Mouse (Mus musculus) left cerebral cortex, adult 8-10 months (tissue): ENCODE measurements around the gene Xlr5b. TPM values are rescaled to one million over a fixed set of nuclear protein-coding genes. Genes with fewer than 3 reads are reported as not detected.
"Not testable (repeated sequence)": the region's sequence is repeated elsewhere in the genome, so short reads cannot be mapped to it uniquely, and the experiment has no call there.

Source experiments
- DNase-seq, 2 experiments: peaks; one replicate each; pipeline ENCODE4 v3.0.0; 2022; ENCODE audit warnings: low spot score in 2 of 2
- total RNA-seq, 4 experiments: library from RNA; stranded (reverse); gene quantifications; 2 replicates each; pipeline ENCODE4 v1.2.4; 2022

Gene Xlr5b
- total RNA-seq, result not detected

DNA sequence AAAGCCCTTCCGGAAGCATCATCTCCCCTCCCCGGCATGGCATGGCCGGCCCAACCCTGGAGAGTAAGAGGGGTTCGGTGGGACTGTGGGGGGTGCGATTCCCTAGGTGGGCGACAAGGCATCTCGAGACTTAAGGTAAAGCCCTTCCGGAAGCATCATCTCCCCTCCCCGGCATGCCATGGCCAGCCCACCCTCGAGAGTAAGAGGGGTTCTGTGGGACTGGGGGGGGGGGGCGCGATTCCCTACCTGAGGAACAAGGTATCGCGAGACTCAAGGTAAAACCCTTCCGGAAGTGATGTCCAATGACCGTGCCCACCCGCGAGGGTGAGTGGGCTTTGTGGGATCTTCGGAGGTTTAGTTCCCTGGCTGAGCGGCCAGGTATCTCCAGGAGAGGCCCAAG lies at the start of gene Xlr5b:
Gene Xlr5b (plus strand): TSS at position 301 of the 400 bp plus-strand sequence.
- DNase-seq, result not testable (repeated sequence)

DNA sequence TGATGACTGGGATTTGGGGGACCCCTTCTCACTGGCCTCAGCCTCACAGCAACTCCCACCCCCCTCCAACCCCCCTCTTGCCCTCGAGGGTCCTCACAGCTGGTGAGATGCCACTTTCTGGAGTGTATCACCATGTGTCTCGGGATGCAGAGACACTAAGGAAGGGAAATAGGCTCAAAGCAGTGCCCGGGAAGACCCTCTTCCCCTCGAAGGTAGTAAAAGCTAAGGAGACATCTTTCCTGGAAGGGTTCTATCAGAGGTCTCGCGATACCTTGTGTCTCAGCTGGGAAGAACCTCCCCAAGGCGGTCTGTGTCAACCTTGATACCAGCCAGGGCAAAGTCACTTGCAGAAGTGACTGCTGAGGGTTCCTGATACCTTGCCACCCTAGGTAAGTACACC lies 31.8 kb upstream of the Xlr5b start, which contains the start of gene Gm14685:
Gene Gm14685 (plus strand): TSS at position 301 of the 400 bp plus-strand sequence.
- not testable (repeated sequence) for DNase-seq

DNA sequence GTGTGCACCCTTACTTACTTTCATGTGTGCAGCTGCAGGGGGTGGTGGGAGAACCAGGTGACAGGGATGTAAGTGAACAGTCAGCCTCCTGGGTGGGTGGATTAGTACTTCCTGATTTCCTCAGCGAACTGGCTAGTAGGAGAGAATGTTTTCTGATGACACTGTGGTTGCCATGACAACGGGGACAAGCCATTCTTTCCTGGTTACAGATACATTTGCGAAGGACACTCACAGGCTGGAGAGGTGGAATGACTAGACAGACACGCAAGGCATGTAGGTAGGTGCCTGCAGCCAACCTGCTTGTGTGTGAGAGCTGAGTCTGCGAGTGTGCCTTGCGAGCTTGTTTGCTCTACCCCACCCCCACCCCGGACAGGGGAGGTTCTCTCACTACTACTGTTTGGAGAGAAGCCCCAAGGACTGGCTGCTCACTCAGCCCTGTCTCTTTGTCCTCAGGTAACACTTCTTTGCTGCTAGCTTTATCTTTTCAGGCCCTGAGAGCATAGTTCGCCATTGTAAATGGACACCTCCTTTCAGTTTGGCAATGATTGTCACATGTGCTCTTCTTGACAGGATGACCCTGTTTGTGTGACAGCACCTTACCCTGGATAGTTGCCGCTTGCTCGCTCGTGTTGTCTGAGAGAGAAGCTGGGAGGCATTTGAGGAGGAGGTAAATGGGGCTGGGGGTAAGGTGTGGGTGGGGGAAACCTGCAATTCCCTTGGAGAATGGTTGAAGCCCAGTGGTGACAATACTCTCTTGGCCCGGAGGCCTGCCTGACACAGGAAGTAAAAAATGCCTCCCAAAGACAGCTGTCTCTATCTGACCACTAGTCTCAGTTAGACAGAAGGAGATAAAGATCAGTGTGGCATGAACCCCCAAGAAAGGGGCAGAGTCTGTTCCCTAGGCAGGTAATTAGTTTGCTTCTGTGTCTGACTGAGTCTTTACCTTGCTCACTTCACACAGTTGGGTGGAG lies 25.5 kb upstream of the Xlr5b start:
- not testable (repeated sequence) for DNase-seq

DNA sequence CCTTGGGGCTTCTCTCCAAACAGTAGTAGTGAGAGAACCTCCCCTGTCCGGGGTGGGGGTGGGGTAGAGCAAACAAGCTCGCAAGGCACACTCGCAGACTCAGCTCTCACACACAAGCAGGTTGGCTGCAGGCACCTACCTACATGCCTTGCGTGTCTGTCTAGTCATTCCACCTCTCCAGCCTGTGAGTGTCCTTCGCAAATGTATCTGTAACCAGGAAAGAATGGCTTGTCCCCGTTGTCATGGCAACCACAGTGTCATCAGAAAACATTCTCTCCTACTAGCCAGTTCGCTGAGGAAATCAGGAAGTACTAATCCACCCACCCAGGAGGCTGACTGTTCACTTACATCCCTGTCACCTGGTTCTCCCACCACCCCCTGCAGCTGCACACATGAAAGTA lies 5.4 kb upstream of the Xlr5b start:
- DNase-seq, result not testable (repeated sequence)

DNA sequence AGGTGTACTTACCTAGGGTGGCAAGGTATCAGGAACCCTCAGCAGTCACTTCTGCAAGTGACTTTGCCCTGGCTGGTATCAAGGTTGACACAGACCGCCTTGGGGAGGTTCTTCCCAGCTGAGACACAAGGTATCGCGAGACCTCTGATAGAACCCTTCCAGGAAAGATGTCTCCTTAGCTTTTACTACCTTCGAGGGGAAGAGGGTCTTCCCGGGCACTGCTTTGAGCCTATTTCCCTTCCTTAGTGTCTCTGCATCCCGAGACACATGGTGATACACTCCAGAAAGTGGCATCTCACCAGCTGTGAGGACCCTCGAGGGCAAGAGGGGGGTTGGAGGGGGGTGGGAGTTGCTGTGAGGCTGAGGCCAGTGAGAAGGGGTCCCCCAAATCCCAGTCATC lies 754 bp downstream of the Xlr5b start, which contains the start of gene DXBay18:
Gene DXBay18 (minus strand): TSS at position 101 of the 400 bp plus-strand sequence.
- not testable (repeated sequence) for DNase-seq

DNA sequence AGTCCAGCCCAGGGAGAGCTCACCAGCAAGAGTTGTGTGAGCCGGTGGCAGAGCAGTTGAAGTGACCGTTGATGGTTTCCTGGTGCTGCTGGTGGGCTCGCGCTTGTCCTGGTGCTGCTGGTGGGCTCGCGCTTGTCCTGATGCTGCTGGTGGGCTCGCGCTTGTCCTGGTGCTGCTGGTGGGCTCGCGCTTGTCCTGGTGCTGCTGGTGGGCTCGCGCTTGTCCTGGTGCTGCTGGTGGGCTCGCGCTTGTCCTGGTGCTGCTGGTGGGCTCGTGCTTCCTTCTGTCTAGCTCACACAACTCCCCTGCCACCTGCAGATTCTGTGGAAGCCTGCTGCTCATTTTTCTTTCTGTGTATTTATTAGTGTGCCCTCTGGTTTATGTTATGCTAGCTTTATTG lies 28.3 kb downstream of the Xlr5b start, which contains the start of gene Spin2d:
Gene Spin2d (minus strand): TSS at position 101 of the 400 bp plus-strand sequence.
- not testable (repeated sequence) for DNase-seq

DNA sequence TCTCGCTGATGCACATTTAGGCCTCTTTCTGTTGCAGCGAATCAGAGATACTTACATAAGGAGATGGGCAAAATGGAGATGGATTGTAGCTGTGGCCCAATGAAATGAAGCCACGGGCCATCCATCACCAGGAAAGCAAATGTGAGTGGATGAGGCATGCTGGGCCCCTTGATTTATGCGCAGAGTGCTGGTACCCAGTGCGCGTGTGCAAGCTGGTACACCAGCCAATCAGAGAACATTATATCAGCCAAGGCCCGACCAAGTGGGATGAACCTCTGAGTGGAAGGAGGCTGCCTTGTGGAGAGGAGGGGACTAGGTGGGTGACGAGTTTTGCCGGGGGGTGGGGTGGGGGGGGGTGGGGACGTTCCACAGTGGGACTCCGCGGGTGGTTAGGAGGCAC lies 43.3 kb downstream of the Xlr5b start, which contains the start of gene Xlr3b:
Gene Xlr3b (plus strand): TSS at position 274 of the 400 bp plus-strand sequence.
- DNase-seq, result not testable (repeated sequence)

Other genes with a start within 250 kb of the Xlr5b start
- 10 to 100 TPM; 51.6 to 59.8 (median 55.7) TPM for gene Cetn2, start 230.4 kb upstream of the Xlr5b start, total RNA-seq
- gene Nsdhl, start 230.2 kb upstream of the Xlr5b start, total RNA-seq, result 10 to 100 TPM; 24.5 to 31.2 (median 28.4) TPM
- 1 to 10 TPM in 2 of 4 experiments, under 1 TPM in 2; 0.76 to 1.5 (median 1.0) TPM for gene Zfp185, start 161.5 kb upstream of the Xlr5b start, total RNA-seq
- gene Pnma5, start 111.7 kb upstream of the Xlr5b start, total RNA-seq, result under 1 TPM in 3 of 4 experiments, not detected in 1; 0.23 to 0.33 (median 0.23) TPM
- 10 to 100 TPM; 15.9 to 21.3 (median 17.6) TPM for gene Pnma3, start 84.0 kb upstream of the Xlr5b start, total RNA-seq
- gene Xlr4a, start 66.3 kb upstream of the Xlr5b start, total RNA-seq, result 1 to 10 TPM in 1 of 4 experiments, under 1 TPM in 1, not detected in 2; 0.62 to 3.0 TPM
- 1 to 10 TPM in 3 of 4 experiments, under 1 TPM in 1; 0.65 to 6.2 (median 2.9) TPM for gene Xlr3a, start 51.7 kb upstream of the Xlr5b start, total RNA-seq
- gene Gm14685, start 31.7 kb upstream of the Xlr5b start, total RNA-seq, result under 1 TPM in 3 of 4 experiments, not detected in 1; 0.42 to 0.91 (median 0.91) TPM
- 1 to 10 TPM in 2 of 4 experiments, under 1 TPM in 2; 0.53 to 1.7 (median 0.81) TPM for gene DXBay18, start 654 bp downstream of the Xlr5b start, total RNA-seq
- not detected for gene Spin2d, start 28.2 kb downstream of the Xlr5b start, total RNA-seq
- gene Xlr3b, start 43.4 kb downstream of the Xlr5b start, total RNA-seq, result 10 to 100 TPM in 1 of 4 experiments, 1 to 10 TPM in 2, under 1 TPM in 1; 0.65 to 13.8 (median 4.2) TPM
- gene Xlr4b, start 65.5 kb downstream of the Xlr5b start, total RNA-seq, result 1 to 10 TPM in 2 of 4 experiments, not detected in 2; 1.4 to 2.1 TPM
- gene F8a, start 79.5 kb downstream of the Xlr5b start, total RNA-seq, result 10 to 100 TPM; 13.1 to 16.9 (median 14.0) TPM
- under 1 TPM in 1 of 4 experiments, not detected in 3; 0.43 TPM for gene Xlr4c, start 94.3 kb downstream of the Xlr5b start, total RNA-seq
- not detected for gene Xlr3c, start 116.6 kb downstream of the Xlr5b start, total RNA-seq
- under 1 TPM in 1 of 4 experiments, not detected in 3; 0.33 TPM for gene Xlr5a, start 144.2 kb downstream of the Xlr5b start, total RNA-seq
- gene Xlr5c, start 144.2 kb downstream of the Xlr5b start, total RNA-seq, result not detected
- not detected for gene Gm45015, start 188.0 kb downstream of the Xlr5b start, total RNA-seq
- 10 to 100 TPM; 18.0 to 20.4 (median 19.0) TPM for gene Zfp275, start 193.8 kb downstream of the Xlr5b start, total RNA-seq
- gene Gm18336, start 249.9 kb downstream of the Xlr5b start, total RNA-seq, result under 1 TPM in 3 of 4 experiments, not detected in 1; 0.17 to 0.37 (median 0.30) TPM